Mouse (Mus musculus): ENCODE results near the gene Sstr3.

Sstr3 gene

DNA sequence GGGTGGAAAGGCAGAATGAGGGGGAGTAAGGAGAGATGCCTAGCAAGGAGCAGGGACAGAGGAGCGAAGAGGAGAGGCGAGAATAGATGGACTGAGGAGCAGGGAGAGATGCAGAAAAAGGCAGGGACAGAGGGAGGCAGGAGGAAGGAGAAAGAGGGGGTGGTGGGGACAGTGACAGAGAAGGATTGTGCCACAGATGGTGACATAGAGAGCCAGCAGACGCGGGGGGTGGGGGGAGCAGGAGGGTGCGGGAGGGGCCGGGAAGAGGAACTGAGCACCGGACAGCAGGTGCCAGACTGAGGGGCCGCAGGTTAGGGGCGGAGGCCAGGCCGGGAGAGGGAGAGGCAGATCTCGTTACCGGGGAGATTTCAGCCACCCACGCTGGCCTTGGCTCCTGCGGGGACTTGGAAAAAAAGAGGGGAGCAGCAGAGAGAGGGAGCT lies at the start of gene Sstr3:
Gene Sstr3 (minus strand): TSS at position 125 of the 441 bp plus-strand sequence.
- DNase-seq (ENCODE audit: low spot score in 2 of 2) = peak in 1 of 2 experiments; percentile 26

DNA sequence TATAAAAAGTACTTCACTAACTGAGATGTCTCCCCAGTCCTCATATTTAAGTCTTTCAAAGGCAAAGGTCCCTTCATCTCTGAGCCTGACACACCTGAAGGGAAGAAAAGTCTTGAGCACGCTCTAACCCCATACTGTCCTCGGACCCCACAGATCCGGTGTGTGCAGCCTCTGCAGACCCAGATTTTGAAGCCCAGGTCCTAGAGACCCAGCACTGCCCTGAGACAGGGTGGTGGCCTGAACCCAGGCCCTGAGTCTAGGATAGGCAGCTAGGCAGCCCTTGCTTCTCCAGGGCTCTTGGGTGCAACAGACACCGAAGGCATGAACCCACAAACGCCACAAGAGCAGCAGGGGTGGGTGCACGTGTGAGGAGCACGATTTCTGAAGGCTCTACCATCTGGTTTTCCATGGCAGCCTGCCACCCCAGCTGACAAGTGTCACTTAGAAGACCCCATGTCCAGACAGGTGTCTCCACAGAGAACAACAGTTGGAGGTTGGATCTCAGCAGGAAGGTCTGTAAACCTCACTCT lies 49.5 kb upstream of the Sstr3 start:
- DNase-seq (ENCODE audit: low spot score in 2 of 2) = no peak

DNA sequence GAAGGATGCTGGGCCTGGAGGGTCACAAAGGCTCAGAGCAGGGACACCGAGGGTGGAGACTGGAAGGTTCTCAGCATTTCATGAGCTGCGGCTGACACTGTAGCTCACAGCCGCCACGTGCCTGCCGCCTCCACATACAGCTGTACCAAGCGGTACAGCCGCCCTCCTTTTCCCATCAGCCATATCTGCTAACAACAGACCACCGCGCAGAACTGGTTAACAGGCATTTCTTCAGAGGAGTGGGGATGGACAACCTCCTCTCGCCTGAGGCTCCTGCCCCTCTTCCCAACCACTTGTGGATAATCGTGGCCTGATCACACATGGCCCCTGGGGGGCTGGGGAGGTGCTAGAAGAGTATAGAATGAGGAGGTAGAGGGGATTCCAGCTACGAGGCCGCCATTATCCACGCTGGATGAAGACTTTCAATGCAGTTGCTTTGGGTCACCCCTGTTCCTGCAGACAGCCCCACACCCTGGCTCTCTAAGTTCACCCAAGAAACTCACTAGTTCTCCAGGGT lies 48.0 kb upstream of the Sstr3 start:
- DNase-seq (ENCODE audit: low spot score in 2 of 2) = no peak

DNA sequence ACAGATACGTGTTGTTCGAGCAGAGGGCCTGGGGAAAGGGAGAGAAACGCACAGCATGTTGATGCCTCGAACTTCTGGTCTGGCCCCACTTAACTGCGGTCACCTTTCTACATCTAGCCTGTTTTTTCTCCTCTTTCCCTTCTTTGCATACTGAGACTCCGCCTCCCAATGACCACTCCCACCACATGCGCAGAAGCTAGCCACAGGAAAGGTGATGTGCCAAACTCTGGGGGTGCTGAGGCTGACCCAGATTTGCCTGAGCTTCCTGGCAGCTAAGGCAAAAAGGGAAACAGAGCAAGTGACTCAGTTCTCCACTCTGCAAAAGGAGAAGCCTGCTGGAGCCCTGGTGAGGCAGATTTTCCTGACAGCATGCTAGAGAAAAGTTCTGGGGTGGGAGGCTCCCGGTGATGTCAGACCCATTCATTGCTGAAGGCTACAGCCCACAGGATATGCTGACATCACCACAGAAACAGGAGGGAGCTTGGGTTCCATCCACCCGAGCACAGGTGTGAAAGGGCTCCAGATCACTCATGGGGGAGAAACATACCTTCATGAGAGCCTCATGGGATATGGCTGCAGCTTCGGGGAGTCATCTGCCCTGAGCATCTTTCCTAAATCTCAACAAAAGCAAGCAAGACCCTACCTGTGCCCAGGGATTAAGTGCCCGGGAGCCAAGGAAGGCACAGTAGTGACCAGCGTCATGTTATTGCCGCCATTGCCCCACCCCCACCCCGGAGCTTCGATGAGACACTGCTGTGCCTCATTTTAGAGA lies 47.4 kb upstream of the Sstr3 start:
- no peak for DNase-seq (ENCODE audit: low spot score in 2 of 2)

DNA sequence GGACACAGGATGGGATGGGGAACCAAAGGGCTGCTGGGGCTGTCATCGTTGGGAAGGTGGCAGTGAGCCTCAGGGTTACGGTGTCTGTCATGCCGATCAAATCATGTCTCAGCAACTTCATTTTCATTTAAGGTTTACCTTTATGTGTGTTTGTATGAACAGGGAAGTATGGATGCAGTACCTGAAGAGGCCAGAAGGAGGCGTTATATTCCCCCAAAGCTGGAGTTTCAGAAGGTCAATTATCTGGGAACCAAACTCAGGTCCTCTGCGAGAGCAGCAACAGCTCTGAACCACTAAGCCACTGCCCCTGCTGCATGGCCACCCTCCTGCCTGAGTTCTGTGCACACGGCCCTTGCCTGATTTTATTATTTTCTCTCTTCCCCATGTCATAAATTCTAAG lies 46.3 kb upstream of the Sstr3 start:
- no peak for DNase-seq (ENCODE audit: low spot score in 2 of 2)

DNA sequence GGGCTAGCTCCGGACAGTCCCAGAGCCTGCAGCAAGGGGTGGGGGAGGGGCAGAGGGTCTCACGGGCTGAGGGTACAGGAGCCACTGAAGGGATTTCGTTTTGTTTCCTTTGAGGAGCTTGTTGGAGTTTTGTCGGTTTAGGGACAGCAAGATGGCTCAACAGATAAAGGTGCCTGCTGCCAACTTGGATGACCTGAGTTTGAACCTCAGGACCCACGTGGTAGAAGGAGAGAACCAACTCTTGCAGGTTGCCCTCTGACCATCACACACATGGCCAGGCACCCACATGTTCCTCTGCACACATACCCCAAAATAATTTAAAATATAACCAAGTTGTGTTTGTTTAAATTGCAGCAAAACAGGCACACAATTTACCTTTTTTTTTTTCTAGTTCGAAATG lies 45.5 kb upstream of the Sstr3 start:
- no peak for DNase-seq (ENCODE audit: low spot score in 2 of 2)

DNA sequence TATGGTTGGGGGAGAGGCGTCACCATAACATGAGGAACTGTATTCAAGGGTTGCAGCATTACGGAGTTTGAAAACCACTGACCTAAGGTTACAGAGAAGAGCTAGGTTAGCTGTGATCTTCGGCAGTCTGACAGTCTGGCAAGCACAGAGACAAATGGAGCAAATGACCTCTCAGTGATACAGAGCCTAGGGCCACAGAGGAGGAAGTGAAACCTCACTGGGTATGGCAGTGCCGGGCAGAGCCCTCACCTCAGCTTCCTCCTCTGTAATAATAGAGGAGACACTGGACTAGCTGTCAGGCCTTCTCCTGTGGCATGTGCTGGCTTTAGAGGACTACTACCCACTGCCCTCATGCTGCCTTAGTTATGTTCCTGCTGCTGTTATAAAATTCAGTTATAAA lies 44.4 kb upstream of the Sstr3 start:
- no peak for DNase-seq (ENCODE audit: low spot score in 2 of 2)

DNA sequence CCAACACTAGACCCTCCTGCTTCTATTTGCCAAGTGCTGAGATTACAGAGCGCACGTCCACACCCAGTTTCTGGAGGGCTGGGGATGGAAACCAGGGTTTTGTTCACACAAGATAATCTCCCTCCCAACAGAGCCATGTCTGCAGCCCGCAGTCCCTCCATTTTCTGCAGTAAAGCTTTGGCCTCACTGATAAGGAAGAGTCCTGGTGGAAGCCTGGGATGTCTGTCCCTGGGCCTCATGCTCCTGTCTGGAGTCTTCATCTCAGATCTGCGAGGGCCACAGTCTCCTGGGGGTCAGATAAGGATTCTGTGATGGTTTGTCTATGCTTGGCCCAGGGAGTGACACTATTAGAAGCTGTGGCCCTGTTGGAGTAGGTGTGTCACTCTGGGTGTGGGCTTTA lies 43.6 kb upstream of the Sstr3 start:
- no peak for DNase-seq (ENCODE audit: low spot score in 2 of 2)

DNA sequence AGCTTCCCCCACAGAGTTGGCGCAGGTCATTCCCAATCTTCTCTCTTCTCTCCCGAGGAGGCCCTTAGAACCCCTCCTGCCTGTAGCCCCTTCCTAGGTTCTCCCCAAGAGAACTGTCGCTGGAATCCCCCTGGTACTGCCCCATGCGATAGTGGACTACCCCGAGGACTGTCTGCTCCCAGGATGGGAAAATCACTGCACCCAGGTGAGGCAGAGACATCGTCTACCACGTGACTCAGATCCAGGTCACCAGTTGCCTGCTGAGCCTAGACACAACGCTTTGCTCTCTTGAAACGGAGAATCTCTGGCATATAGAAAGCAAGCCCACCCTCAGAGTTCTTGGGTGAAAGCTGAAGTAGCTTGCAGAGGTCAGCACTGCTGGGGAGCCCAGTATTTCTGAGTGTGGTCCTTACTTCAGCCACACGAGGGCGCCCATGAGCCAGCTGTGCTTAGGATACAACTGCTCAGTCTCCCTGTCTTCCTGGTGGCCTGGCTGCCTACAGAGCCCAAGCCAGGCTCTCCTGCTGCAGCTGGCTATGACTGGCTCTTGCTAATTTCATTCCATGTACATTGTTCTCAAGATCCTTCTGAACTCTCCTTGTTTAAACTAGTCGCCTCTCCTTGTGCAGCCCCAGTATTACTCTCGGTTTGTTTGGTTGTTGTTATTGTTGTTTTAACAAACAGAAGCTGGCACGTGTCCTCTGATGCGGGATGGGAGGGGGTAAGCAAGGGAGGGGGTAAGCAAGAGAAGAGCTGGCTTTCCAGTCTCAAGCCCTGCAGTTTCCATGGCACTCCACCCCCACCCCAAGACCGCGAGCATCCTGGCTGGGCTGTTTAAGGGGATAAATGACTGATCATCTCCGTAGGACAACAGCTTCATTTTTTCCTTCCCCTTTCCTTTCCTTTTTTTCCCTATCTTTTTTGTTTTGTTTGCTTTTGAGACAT lies 42.8 kb upstream of the Sstr3 start:
- peak; percentile 90 to 92 for DNase-seq (ENCODE audit: low spot score in 2 of 2)

DNA sequence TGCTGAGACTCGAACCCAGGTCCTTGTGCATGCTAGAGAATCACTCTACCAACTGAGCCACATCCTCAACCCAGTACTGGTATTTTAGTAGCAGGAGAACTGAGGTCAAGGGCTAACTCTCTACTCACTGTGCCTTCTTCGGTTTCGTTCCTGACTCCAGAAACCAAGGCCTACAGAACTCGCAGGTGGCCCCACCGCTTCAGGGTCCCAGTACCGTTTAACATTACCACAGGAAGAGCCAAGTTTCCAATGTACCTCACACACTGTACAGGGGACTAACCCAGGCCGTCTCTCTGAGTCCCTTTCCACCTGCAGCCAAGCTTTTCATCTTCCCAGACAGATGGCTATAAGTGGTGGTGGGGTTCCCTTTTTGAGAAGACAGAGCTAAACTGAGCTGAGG lies 40.9 kb upstream of the Sstr3 start:
- no peak for DNase-seq (ENCODE audit: low spot score in 2 of 2)

DNA sequence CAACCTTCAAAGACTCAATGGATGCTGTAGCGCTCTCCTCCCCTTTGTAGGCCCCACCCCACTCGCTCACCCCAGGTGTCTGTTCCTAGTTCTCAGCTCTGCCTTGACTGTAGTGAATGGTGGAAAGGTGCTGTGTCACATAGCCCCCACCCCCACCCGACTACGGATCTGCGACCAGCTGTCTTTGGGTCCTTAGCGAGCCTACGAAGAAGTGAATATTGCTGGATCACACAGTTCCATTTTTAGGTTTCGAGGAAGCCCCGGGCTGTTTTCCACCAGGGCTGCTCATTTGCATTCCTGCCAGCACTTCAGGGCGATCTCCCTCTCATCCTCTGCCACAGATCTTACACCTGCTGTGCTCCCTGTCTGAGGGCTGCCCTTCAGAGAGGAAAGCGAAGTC lies 38.9 kb upstream of the Sstr3 start:
- no peak for DNase-seq (ENCODE audit: low spot score in 2 of 2)

DNA sequence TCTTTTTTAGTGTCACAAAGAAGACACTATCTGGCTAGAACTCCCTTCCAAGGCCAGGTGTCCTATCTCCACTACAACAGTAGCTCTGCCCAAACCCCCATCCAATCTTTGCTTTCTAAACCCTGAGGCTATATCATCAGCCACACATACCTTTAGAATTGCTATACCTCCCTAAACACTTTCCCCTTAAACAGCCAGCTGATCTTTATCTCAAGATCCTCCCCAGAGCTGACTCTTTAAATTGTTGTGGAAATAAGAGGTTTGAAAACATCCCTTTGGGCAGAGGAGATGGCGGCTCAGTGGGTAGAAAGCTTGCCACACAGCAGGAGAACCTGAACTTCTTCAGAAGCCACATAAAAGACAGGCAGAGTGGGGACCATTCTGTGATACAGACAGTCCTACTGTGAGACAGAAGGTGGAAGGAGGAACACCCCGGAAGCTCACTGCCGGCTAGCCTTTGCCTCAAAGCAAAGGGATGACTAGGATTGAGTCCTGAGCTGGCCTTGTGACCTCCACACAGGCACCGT lies 31.9 kb upstream of the Sstr3 start:
- DNase-seq (ENCODE audit: low spot score in 2 of 2) = no peak

DNA sequence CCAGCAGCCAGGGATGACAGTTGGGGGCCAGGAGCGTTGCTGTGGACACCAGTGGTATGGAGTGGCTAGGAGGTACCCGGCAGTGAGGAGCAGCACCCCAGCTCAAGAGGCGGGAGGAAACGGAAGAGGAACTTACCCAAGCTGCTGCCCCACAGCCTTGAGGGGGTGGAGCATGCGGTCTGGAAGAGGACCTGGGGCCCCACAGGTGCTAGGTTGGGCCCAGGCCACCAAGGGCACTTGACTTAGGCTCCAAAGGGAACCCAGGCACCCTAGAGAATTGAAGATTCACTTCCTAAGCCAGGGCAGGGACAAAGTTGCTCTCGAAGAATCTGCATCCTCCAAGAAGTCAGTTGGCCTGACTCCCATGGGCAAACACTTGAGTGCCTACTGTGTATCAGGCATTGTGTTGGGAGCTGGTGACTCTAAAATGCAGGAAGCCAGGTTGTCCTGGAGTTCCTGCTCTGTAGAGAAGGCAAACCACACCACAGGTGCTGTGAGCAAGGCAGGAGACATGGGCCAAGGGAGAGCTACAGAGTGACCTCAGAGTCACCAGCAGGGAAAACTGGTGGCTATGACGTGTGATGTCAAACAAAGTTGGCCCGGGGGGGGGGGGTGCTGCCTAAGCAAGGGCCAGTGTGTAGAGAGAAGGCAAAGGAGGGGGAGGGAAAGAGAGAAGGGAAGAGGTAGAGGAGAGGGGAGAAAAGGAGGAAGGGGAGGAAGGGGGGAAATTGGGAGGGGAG lies 28.3 kb upstream of the Sstr3 start, which contains the start of gene Rac2:
Gene Rac2 (minus strand): TSS at position 126 of the 740 bp plus-strand sequence.
- no peak for DNase-seq (ENCODE audit: low spot score in 2 of 2)

DNA sequence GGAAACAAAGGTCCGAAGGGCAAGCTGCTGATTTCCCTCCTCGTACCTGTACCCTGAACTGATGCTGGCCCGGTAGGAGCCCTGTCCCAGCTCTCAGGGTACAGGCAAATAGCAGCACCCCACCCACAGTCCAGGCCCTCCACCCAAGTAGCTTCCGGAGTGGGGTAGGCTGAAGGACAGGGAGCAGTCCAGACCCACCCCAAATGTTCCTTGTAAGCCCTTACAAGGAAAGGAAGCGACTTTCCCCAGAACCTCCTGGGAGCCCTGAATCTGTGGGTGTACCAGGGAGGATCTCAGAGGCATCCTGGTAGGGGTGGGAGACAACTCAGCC lies 27.8 kb upstream of the Sstr3 start:
- no peak for DNase-seq (ENCODE audit: low spot score in 2 of 2)

DNA sequence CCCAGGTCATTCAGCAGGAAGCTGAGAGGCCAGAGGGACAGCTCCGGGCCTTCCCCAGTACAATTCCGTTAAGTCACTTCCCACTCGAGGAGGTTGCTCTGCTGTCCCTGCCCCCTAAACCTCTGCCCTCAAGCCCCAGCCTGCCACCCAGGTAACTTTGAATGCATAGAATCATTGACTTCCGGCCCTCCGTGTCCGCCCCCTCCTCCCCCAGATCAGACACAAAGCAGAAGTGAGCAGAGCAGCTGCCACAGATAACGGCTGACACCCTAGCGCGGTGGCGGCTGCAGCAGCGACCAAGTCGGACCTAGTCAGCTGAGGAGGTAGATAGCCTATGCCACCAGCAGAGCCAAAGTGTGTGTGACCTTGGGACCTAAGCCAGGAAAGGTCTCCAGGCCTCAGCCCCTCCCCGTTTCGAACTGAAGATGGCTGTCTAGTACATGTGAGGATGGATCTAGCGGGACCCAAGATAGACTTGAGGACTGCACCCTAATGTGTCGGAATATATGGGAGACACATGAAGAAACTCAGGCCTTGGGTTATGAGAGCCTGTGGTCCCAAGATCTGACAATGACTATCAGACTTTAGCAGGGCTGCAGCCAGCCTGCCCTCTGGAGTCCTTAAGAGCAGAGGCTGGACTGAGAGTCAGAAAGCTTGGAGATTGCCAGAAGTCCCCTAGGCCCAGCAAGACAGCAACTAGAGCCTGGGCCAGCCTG lies 27.2 kb upstream of the Sstr3 start:
- DNase-seq (ENCODE audit: low spot score in 2 of 2) = no peak

DNA sequence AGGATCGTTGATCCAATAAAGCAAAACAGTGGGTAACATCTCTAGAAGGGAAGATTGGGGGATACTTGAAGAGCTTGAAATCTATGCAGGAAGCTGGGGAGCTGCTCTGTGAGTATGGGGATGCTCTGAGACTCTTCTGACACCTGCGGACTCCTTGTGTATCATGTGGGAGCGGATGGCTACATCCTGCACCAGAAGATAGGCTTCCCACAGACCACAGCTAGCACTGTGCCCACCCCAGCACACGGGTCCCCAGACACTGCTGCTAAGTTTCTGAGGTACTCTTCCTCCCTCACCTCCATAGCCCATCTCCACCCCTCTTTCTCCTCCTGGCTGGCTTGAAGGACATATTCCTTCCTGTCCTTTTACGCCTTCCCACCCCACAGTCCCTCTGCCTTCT lies 25.7 kb upstream of the Sstr3 start:
- no peak for DNase-seq (ENCODE audit: low spot score in 2 of 2)

DNA sequence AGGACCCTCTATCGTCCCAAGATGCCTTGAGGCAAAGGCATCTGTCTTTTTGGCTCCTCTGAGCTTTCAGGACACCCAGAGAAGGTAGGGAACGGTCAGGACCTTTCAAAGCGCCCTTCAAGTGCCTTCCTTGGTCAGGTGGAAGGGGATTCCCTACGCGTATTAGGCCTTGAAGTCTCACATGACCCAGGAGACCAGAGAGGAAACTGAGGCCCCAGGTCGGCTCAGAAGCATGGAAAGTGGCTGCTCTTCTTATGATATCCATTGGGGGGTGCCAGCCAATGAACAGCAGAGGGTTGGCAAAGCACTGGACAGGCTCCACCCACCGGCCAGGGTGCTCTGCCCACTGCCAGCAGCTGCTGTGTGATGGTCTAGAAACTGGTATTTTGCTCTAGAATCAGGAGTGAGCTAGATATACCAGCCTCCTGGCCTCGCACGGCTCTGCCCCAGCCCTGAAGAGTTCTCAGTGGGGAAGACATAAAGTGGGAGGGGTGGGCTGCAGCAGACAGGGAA lies 23.2 kb upstream of the Sstr3 start:
- no peak for DNase-seq (ENCODE audit: low spot score in 2 of 2)

DNA sequence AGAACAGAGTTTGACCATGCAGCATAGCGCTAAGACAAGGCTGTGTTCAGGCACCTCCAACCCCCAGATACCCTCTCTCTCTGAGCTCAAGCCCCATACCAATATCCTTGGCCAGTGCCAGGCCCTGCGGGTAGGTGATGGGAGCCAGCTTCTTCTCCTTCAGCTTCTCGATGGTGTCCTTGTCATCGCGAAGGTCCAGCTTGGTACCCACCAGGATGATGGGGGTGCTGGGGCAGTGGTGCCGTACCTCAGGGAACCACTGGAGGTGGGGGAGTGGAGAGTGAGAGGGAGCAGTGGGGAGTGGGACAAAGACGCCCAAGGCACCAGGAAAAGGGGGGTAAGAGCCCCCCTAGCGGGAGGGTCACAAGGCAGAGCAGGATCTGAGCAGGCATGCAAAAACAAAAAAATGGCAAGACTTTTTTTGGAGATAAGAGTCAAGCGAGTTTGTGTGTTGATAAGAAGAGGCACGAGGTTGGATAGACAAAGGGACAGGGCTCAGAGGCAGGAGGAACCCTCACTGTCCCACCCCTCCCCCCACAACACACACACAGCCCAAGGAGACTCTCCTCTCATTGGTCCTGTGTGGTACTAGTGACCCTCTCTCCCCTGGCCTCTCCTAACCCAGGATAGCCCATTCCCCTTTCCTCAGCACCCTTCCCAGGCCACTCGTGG lies 20.4 kb upstream of the Sstr3 start:
- no peak for DNase-seq (ENCODE audit: low spot score in 2 of 2)

DNA sequence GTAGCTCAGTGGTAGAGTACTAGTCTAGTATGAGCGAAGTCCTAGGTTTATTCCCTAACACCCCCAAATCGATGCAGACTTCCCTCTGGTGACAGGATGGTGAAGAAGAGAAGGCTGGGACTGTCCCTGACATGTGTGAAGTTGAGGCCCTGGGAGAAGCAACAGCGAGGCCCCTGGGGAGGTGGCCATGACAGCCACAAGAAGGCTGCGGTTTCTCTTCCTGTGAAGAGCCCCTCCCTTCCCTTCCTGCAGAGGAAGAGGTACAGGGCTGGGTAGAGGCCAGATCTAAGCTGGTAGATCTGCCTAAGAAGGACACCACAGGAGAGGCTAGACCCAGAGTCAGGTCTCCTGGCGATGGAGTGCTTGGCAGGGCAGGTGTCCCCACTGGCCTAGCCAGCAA lies 19.5 kb upstream of the Sstr3 start:
- no peak for DNase-seq (ENCODE audit: low spot score in 2 of 2)

DNA sequence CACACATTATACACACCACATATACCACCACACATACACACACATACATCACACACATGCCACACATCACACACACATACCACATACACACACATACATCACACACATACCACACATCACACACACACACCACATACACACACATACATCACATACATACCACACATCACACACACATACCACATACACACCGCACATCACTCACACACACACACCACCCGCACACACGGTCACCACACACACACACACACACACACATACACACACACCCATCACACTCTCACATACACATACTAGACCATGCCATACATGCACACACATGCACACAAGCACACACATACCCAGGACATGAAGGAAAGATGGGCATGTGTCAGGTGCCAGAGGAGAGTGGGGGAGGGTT lies 18.9 kb upstream of the Sstr3 start:
- DNase-seq (ENCODE audit: low spot score in 2 of 2) = no peak

All from cerebellum, postnatal 4 days (tissue).